Mouse (Mus musculus) thymus, adult 2 months (tissue): Measurements from ENCODE around the gene Adat1.
A peak's percentile ranks its signal among the peaks of the same experiment; 100 is the strongest.

Source experiments
- CTCF ChIP-seq: fragments of 200-500 bp; IDR thresholded peaks from 2 replicates; pipeline ENCODE4 v1.5.1; 2012; ENCODE audit warnings: mild to moderate bottlenecking, control low read depth, low read length, moderate library complexity, borderline replicate concordance; ENCODE audit not compliant: control insufficient read depth, poor library complexity, insufficient read depth; ENCODE audit errors: extremely low read depth
- POLR2A ChIP-seq: fragments of 200-500 bp; IDR thresholded peaks from 2 replicates; pipeline ENCODE4 v1.6.1; 2012; ENCODE audit warnings: mild to moderate bottlenecking, low read length, control low read depth, moderate library complexity; ENCODE audit not compliant: control insufficient read depth, poor library complexity, insufficient read depth; ENCODE audit errors: extremely low read depth

- TF ChIP-seq CTCF = 0 out of 2 replicates have a peak, but pooled peaks have one; percentile 7
- TF ChIP-seq POLR2A = peak; percentile 56; the same call in 1 of the 2 replicates
These were observed 51.7 kb downstream of the Adat1 start, which contains the start of gene Gabarapl2 for GRCm38 (mm10) chr8:111940171-111941100.
